Mouse (Mus musculus): ENCODE measurements around the gene Gnb1l.

DNA sequence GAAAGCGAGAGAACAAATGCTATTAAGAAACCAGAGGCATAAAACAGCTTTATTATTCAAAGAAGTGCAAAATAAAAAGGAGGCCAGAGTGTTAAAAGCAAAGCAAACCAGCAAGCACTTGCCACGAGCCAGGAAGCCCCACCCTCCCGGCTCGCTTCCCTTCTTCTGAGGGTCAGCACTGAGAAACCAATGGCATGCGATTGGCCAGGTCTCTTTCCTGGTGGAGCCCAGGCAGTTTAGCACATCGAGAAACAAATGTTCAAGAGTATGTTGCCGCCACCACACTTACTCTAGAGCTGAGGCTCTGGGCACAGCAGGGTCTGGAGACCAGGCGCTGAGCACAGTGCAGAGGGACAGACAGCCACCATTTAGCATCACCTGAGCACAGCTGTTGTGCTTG, 35.9 kb upstream of the Gnb1l start:
- TF ChIP-seq CTCF (IDR thresholded peaks at IDR 0.05; ENCODE audit: control insufficient read depth, insufficient read depth, low read length) = no peak
- no peak for TF ChIP-seq POLR2A (IDR thresholded peaks at IDR 0.05; ENCODE audit: borderline replicate concordance, control insufficient read depth, low read depth, low read length)

Data from bone marrow, adult 2 months (tissue).